Mouse (Mus musculus): Measurements from ENCODE around the gene Zmym4. TPM values are rescaled to one million over a fixed set of nuclear protein-coding genes. Genes with fewer than 3 reads are reported as not detected.

Gene Zmym4
- total RNA-seq, 2 experiments from 2014 or later = 10.5 to 12.9 TPM

DNA sequence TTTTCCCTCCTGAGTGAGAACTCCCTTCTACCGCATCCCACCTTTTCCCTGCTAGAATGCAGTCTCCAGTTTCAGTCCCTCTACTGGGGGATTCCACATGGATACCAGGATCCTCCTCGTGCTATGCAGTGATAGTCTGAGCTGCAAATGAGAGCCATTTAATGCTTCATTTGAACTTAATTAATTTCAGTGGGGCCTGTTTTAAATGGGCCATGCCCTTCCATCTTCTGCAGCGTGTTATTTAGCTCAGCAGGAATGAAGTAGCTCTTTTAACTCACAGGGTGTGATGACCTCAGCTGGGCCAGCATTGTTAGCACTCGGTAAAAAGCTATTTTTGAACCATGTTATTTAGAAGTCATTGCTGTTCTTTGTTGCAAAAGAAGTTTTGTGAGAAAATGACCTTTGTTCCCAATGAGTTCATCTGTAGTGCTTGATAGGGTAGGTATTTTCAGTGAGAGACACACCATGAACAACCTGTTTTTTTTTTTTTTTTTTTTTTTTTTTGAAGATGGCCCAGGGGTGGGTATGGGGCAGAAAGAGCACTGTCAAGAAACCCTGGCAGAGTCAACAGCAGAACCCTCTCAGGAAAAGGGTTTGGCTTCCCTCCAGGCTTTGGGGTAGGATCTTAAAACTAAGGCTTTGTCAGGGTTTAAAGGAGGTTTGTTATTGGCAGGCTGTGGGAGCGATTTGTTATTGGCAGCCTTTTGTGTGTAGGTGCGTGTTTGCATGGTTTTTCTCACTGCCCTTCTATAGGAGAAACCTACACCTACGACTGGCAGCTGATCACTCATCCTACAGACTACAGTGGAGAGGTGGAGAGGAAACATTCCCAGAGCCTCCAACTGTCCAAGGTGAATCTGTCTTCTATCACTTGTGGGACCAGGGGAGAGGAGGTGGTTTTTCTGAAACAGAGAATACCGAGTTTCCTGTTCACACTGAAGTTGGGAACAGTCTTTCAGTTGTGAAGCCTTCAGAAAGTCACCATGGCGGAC, 144.7 kb downstream of the Zmym4 start:
- DNase-seq = no peak

DNA sequence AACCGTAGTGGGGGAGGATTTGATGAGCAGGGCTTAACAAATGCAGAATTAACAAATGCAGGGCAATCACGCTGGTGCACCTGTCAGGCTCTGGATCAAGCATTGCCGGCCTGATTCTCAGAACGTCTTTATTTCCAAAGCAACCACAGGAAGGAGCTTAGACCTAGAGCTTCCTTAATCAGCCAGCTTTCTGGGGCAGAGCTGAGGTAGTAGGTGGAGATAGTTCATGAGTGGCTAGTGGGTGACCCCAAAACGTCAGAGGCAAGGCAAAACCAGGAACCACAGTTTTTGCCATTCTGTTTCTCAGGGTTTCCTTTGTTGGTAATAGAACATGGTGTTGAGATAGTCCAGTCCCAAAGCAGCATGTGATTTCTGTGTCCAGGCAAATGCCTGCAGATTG, 153.1 kb downstream of the Zmym4 start:
- no peak for DNase-seq

DNA sequence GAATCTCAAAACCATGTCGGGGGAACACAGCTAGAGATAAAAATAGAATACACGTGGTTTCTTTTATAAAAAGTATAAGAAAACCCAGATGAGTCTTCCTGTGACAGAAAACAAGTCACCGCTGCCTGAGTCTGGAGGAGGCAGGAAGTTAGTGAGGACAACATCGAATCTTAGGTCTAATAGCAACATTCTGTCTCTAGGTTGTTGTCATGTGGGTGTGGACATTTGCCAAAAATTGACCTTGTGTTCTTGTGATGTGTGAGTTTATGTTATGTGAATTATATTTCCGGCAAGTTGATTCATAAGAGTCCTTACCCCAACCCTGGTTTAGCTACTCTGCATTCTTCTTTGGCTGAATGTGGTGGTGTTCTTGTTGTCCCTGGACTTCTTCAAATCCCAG, 154.7 kb downstream of the Zmym4 start:
- no peak for DNase-seq

Other genes starting within 250 kb of the Zmym4 start
- not detected for gene Tfap2e, start 231.9 kb downstream of the Zmym4 start, total RNA-seq (2021)
- gene Ncdn, start 214.7 kb downstream of the Zmym4 start, total RNA-seq (2021) = 1 to 10 TPM; 7.0 to 8.9 TPM
- gene AU040320, start 214.6 kb downstream of the Zmym4 start, total RNA-seq (2021) = 10 to 100 TPM; 27.4 to 29.5 TPM
- 10 to 100 TPM; 53.1 to 65.7 TPM for gene Sfpq, start 53.2 kb upstream of the Zmym4 start, total RNA-seq (2021)
- gene Zmym1, start 93.0 kb upstream of the Zmym4 start, total RNA-seq (2021) = 1 to 10 TPM; 5.2 to 6.1 TPM
- 1 to 10 TPM; 4.2 to 6.2 TPM for gene Zmym6, start 109.2 kb upstream of the Zmym4 start, total RNA-seq (2021)
- 1 to 10 TPM in 1 of 2 experiments, under 1 TPM in 1; 0.74 to 1.3 TPM for gene Tmem35b, start 155.6 kb upstream of the Zmym4 start, total RNA-seq (2021)
- gene Dlgap3, start 201.1 kb upstream of the Zmym4 start, total RNA-seq (2021) = under 1 TPM in 1 of 2 experiments, not detected in 1; 0.08 TPM

Data from gastrocnemius, postnatal 25 days (tissue).